Mouse (Mus musculus) megakaryocyte, adult 5-6 weeks (primary cell): Measurements from ENCODE around the gene Sem1. TPM values are rescaled to one million over a fixed set of nuclear protein-coding genes. Genes with fewer than 3 reads are reported as not detected.
"Not testable (repeated sequence)": the region's sequence is repeated elsewhere in the genome, so short reads cannot be mapped to it uniquely, and the experiment has no call there.

Experiments used
- ATAC-seq: 2 replicates; pipeline ENCODE4 v1.8.0; 2016; ENCODE audit warnings: mild to moderate bottlenecking, inconsistent platforms; ENCODE audit not compliant: poor library complexity, severe bottlenecking
- total RNA-seq, 2 experiments: library from RNA; stranded (forward) in 1 of 2; stranded (reverse) in 1 of 2; fragments of 153-499, 151-499 nt in 1 of 2; fragments of 221-1000, 200-1000 nt in 1 of 2; gene quantifications; 2 replicates each; pipeline versions ENCODE4 v1.2.3 to v1.2.4; 2015 to 2017

The Sem1 gene
- total RNA-seq (2015): 202 and 214 TPM in 2 replicates
- total RNA-seq (2017): 311 and 314 TPM in 2 replicates

DNA sequence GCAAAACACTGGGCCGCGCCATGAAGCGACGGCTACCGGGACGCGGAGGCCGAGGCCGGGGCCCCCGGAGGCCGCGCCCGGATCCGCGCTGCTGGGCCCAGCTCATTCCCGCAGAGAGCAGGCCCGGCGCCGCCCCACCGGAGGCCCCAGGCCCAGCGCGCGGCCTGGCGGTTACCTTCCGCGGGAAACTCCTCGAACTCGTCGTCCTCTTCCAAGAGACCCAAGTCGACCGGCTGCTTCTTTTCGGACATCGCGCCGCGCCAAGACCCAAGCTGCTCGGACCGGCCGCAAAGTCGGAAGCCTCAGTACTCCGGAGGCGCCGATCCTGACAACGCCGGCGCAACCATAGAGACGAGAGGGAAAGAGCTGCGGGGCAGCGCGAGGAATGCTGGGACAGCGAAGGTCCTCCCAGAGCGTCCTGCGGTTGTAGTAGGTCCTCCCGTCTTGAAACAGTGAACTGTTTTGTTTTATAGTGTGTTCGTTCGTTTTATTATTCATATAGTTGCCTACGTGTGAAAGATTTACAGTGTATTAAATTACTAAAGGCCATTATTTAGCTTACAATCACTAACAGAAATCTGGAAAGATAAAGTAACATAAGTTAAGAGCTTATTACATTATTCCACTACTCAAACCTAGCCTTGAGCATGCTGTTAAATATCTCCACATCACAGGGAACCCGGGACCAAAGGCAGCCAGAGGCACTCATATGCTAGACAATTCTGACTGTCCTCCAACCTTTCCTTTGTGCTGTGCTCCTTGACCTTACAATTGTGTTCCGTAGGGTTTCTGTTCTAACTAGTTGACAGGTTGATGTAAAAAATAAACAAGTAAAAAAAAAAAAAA, at the start of gene Sem1:
Sem1 (minus strand) TSS at position 360 of the 846 bp plus-strand sequence.
- ATAC-seq: peak; percentile 88

DNA sequence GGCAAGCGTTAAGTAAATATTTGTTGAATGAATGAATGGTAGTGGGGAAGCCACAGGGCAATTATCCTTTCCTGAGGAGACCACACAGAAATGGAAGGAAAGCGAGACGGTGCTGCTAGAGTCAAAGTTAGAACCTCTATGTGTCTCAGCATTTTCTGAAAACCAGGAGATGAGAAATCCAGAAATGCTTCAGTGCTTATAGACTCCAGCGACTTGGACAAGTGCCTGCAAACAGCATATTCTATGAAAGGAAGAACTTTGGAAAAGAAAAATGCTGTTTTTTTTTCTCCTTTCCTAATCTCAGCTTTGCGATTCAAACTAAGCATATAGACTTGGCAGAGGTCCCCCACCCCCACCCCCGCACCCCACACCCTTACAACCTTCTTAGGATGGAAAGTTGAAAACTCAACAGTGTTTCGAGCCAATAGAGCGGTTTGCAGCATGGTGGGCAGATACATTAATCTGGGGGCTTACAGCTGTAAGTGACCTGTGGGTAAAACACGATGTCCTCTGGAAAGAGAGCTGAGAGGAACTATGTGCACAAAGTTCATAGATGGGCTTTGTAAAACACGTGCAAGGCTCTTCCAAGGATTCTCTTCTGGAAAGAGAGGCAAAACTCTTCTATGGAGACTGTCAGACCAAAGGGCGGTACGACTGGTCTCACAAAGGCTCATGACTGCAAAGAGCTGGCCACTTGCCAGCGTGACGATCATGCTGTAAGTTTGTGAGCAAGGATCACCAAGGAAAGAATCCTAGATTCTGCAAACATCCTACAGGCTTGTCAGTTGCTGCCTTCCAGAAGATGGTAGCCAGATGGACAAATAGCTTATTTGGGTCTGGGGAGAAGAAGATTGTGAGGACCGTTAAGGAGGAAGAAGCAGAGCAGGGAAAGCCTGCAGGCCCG, 44.6 kb upstream of the Sem1 start:
- no peak for ATAC-seq

DNA sequence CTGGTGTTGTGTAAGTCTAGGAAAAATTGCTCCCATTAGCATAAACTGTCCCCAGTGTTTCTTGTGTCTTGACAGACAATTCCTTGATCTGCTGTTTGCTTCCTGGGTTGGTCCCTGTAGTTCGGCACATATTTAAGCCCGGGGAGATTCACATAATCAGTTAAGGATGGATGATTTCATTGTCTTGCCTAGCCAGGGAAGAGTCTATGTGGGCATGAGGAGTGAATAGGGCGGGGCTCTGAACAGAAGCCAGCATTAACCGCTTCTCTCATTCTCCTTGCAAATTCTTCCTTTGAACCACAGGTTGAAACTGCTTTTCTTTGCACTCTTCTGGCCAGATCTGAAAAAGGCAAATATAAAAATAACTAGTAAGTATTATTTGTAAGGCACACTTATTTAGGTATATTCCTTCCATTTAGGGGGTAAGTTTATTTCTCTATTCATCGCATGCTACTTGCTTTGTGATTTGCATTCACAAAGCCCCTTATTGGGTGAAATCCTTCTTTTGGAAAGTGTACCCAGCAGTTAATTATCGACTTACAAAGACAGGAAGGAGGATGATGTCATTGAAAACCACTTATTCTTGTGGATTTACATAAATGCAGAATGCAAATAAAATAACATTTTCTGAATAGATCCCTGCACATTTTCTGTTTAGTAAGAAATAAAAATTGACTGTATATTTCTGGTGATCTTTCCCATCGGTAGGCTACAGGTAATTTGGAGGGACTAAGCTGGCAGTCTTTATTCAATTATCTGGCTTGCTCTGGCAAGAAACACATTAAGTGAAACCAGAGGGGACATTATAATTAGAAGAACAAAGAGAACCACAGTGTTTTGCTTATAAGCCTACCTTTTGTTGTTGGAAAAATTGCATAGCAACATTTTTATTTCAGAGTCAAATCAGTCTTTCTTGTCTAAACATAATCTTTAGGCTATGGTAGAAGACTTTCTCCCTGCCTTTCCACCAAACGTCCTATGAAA, 25.4 kb upstream of the Sem1 start:
- ATAC-seq: no peak

DNA sequence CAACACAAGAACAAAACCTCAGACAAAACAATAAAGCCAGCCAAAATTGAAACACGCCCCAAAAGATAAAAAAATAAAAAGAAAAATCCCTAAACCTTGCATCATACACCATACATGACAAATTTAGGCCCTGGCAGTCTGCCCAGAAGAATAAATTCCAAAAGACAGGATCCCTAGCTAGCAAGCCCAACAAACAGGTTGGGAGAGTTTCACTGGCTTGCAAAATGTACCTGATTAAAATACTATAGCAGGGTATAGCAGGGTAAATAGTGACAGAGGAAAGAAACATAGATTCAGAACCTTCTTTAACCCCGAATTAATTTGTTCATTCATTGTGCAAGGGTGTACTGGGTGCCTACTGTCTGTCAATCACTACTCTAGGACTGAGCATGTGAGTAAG, 7.8 kb upstream of the Sem1 start:
- no peak for ATAC-seq

DNA sequence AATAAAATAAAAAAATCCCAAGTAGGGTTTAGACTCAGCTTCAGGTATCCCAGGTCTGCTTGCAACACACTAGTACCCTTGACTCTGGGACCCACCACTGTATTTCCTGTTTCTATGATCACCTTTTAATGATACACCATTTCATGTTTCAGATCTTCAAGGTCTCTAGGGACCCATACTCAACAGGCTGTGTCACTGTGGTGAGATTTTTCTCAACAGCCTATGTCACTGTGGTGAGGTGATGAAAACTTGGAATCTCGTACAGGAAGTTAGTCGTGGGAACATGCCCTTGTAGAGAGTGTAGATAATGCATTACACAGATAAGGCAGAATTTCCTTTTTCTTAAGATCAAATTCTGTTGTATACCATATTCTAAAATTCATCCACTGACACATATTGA, 3.4 kb upstream of the Sem1 start:
- ATAC-seq: no peak

DNA sequence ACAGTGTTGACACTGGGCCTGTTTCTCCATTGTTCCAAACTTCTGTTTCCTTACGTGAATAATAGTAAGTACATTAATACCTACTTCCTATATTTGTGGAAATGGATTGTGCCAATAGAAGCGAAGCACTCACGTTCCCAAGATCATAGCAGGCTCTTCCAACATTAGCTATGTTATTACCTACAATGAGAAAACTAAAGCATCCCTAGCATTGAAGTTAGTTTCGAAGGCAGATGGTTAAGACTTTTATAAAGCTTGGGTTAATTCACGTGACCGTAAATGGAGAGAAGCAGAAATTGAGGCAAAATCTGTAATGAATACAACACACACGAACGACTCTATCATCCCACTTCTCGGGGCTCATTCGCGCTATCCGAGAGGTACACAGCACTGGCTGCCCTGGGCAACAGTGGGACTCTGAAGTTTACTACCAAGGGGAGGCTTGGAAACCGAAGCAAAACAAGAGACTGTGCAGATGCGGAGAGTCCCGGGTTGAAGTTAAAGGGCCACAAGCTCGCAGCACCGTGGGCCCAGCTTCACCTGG, 650 bp downstream of the Sem1 start:
- peak; percentile 78 for ATAC-seq

DNA sequence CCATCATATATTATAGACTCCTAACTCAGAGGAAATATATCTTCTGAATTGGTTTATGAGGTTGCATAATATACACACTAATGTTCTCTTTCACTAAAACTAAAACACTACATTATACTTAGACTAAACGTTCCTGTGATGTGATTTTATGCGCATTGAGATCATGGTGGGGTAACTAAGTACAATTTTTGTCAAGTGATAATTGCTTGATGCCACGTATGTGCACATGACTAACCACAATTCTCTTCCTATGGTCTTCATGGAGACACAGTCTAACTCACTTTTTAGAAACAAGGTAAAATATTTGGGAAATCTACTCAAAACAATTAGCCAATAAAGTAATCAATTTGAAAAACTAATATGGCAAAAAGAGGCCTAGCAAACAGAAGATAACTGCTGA, 1.2 kb downstream of the Sem1 start:
- ATAC-seq: peak; percentile 29

DNA sequence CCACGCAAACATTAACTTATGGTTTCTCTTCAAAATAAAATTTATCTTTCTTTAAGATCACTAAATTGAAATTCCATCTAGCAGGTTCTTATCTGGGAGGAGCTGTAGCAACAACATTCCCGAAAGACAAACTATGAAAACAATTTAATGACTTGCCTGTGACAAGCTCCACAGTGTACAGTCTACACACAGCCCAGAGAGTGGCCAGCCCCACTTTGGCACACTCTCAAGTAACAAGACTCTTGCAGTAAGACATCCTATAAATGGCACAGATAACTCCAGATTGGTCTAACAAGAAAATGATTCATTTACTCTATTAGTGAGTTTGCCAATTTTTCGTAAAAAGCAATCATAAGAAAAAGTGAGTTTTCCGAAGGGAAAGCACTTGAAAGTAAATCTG, 2.7 kb downstream of the Sem1 start:
- no peak for ATAC-seq

GRCm38 (mm10) chr6:6568436-6568835, 10.0 kb downstream of the Sem1 start:
- no peak for ATAC-seq

DNA sequence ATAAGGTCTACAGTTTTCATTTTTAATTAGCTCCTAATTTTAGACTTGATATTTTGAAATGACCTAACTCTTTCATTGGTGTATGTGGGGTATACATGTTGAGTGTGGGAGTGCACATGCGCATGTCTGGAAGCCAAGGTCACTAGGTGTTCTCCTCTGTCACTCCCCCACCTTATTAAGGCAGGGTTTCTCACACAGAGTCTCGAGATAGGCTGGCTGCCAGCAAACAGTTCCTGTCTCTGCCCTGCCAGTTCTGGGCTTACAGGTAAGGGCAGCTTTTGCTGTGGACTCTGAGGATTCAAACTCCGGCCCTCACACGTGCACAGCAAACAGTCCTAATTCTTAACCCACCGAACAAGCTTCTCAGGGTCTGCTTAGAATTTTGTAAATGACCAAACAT, 14.8 kb downstream of the Sem1 start:
- ATAC-seq: 0 out of 2 replicates have a peak, but pooled peaks have one; percentile 27

DNA sequence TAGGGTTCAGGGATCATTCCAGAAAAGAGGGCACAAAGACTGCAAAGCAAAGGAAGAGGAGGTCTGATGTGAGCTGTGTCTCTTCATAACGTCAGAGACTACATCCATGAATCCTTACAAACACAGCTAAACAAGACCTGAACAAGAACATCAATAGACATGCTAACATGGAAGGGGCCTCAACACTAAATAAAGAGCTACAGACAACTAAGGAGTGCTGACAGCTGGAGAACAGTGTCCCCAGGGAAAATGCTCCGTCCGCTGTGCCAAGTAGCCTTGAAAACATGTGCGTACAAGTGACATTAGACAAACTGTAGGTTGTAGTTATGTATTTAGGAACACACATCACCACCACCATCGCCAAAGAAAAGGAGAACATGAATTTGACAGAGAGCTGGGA, 15.7 kb downstream of the Sem1 start:
- ATAC-seq: no peak

GRCm38 (mm10) chr6:6557647-6558046, 20.8 kb downstream of the Sem1 start:
- peak; percentile 61; the same call in 1 of the 2 replicates for ATAC-seq

- ATAC-seq: no peak
Observed at GRCm38 (mm10) chr6:6552006-6552405, 26.5 kb downstream of the Sem1 start.

- no peak for ATAC-seq
Observed at GRCm38 (mm10) chr6:6547997-6548396, 30.5 kb downstream of the Sem1 start.

DNA sequence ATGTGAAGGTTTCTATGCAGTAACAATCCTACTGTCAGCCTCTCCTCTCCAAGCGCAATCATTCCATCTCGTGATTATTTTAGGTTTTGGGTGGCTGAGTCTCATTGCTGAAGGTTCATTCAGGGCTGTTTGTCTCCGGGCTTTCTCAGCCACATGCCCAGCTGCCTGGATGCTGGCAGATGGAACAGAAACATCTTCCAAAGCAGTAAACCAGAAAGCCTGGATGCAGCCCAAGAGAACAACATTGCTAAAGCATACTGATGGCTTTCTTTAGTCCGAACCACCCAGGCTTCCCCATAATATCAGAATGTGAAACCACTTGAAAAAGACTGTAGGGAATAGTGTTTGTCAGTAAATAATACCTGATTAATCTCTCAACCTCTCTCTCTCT, 34.2 kb downstream of the Sem1 start:
- no peak for ATAC-seq

- ATAC-seq: no peak
Observed at GRCm38 (mm10) chr6:6543606-6544254, 34.7 kb downstream of the Sem1 start.

DNA sequence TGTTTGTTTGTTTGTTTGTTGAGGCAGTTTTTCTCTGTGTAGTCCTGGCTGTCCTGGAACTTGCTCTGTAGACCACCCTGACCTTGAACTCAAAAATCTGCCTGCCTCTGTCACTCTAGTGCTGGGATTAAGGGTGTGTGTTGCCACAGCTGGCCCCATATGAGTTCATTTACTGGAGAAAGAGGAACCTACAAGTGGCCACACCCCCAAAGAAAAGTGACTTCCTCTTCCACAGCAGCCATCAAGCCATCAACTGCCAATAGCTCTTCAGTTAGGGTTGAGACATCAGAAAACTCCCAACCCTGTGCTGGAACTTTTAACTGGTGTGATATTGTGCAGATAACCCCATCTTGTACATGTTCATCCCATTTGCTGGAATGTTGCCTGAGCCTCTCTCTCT, 36.3 kb downstream of the Sem1 start:
- peak; percentile 100 for ATAC-seq

GRCm38 (mm10) chr6:6536781-6537466, 41.5 kb downstream of the Sem1 start:
- ATAC-seq: no peak

GRCm38 (mm10) chr6:6536359-6536758, 42.1 kb downstream of the Sem1 start:
- not testable (repeated sequence) for ATAC-seq
